Mouse (Mus musculus) E14TG2a.4 (cell line): ENCODE measurements around the gene Capns1.
"Not testable (repeated sequence)": the region's sequence is repeated elsewhere in the genome, so short reads cannot be mapped to it uniquely, and the experiment has no call there.

Experiments used
- H3K27me3 ChIP-seq: 2 replicates; pipeline ENCODE4 v1.6.1; 2014; ENCODE audit warnings: low read length, control low read depth; ENCODE audit not compliant: insufficient read depth
- H3K36me3 ChIP-seq: 2 replicates; pipeline ENCODE4 v1.6.1; 2014; ENCODE audit warnings: low read length, control low read depth; ENCODE audit not compliant: insufficient read depth
- H3K4me1 ChIP-seq: replicated peaks from 2 replicates; pipeline ENCODE4 v1.6.1; 2014; ENCODE audit warnings: low read depth, low read length, control low read depth
- H3K4me3 ChIP-seq: replicated peaks from 2 replicates; pipeline ENCODE4 v1.5.1; 2014; ENCODE audit warnings: mild to moderate bottlenecking, low read length
- H3K9me3 ChIP-seq: 2 replicates; pipeline ENCODE4 v1.6.1; 2014; ENCODE audit warnings: low read length, control low read depth
- CTCF ChIP-seq: conservative IDR thresholded peaks from 2 replicates; pipeline ENCODE4 v1.5.1; 2014; ENCODE audit warnings: low read length
- NANOG ChIP-seq: IDR thresholded peaks from 2 replicates; pipeline ENCODE4 v1.6.1; 2014; ENCODE audit warnings: borderline replicate concordance, low read length, mixed read lengths
- POU5F1 ChIP-seq: IDR thresholded peaks from 2 replicates; pipeline ENCODE4 v1.6.1; 2014; ENCODE audit warnings: low read length, borderline replicate concordance

The Capns1 gene

GRCm38 (mm10) chr7:30198481-30198971 is at the start of gene Capns1:
TSS of gene Capns1 (minus strand) at chr7:30198811.
- Histone ChIP-seq H3K27me3 (no peaks in the 10 kb centered on the region), H3K36me3 (peaks cover 10% of the 10 kb centered on the region), H3K9me3 (no peaks in the 10 kb centered on the region), H3K4me1 (peaks cover 77% of the 10 kb centered on the region), H3K4me3 (peak within 1 kb of the TSS; percentile 95)
- no peak for TF ChIP-seq POU5F1
- TF ChIP-seq NANOG: no peak
- peak; percentile 89 for TF ChIP-seq CTCF

DNA sequence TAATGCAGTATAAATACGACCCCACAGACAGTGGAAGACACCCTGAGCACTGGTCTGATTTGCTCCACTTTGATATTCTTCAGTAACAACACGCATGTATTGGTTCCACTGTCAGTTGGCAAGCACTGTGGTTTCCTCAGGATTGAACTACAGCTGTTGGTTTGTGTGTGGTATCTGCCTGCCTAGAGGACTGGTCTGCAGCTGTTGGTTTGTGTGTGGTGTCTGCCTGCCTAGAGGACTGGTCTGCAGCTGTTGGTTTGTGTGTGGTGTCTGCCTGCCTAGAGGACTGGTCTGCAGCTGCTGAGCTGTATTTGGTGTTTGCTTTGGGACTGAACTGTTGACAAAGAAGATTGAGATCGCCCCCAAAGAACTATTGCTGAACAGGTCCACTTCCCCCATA is 38.8 kb upstream of the Capns1 start:
- Histone ChIP-seq H3K4me1 (peaks cover 47% of the 10 kb centered on the region), H3K36me3 (peaks cover 63% of the 10 kb centered on the region)
- H3K4me3 ChIP-seq, H3K9me3 ChIP-seq, H3K27me3 ChIP-seq: not testable (repeated sequence)

DNA sequence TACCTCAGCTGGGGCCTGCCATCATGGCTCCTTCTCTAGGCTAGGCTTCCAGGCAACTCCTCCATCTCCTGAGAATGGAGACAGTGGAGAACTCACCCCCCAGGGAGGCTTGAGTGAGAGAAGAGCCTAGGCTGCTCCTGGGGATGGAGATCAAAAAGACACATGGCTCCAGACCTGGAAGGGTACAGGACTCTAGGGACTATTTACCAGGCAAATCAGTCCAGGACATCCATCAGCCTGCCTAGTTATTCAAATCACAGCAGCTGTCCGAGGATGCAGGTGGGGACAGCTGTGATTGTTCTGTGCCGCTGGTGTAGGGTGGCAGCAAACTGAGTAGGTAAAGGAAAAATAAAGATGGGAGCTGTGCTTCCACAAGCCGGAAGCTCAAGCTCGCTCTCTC is 37.0 kb upstream of the Capns1 start, which contains the start of gene Ovol3:
TSS of gene Ovol3 (minus strand) at position 101 of the 400 bp plus-strand sequence.
- no peaks in the 10 kb centered on the region for H3K27me3 ChIP-seq
- peaks cover 48% of the 10 kb centered on the region for H3K36me3 ChIP-seq
- no peaks in the 10 kb centered on the region for H3K9me3 ChIP-seq
- no peak within 1 kb of the TSS for H3K4me3 ChIP-seq
- peaks cover 54% of the 10 kb centered on the region for H3K4me1 ChIP-seq
- TF ChIP-seq CTCF: no peak
- no peak for TF ChIP-seq POU5F1
- no peak for TF ChIP-seq NANOG

DNA sequence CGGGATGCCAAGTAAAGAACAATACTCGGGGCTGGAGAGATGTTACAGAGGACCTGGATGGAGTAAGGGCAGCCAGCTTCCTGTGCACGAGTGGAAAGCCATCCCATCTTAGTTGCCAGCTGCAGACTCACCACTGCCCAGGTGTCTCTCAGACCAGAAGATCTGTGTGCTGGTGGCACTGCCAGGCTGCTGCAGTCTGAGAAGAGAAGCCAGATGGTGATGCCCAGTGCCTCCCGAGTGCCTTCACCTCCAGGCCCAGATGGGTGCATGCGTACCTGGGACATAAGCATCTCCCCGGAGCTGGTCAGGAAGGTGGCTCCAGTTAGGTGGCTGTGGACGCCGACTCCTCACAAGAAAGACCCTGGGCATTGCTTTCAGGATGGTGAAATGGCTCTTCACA is 36.5 kb upstream of the Capns1 start:
- Histone ChIP-seq H3K4me3 (no peak overlapping the region), H3K4me1 (peaks cover 58% of the 10 kb centered on the region), H3K36me3 (peaks cover 46% of the 10 kb centered on the region), H3K27me3 (no peaks in the 10 kb centered on the region), H3K9me3 (no peaks in the 10 kb centered on the region)
- TF ChIP-seq CTCF: no peak
- no peak for TF ChIP-seq POU5F1
- TF ChIP-seq NANOG: no peak

- no peaks in the 10 kb centered on the region for H3K27me3 ChIP-seq
- no peak overlapping the region; the same call in 1 of the 2 replicates for H3K4me3 ChIP-seq
- no peaks in the 10 kb centered on the region for H3K9me3 ChIP-seq
- H3K4me1 ChIP-seq: peaks cover 58% of the 10 kb centered on the region
- peaks cover 46% of the 10 kb centered on the region for H3K36me3 ChIP-seq
- no peak for TF ChIP-seq POU5F1
- no peak for TF ChIP-seq CTCF
Measured at GRCm38 (mm10) chr7:30234276-30234858, 35.8 kb upstream of the Capns1 start.

GRCm38 (mm10) chr7:30233387-30233786 is 34.8 kb upstream of the Capns1 start:
- H3K27me3 ChIP-seq: no peaks in the 10 kb centered on the region
- peaks cover 58% of the 10 kb centered on the region for H3K4me1 ChIP-seq
- no peaks in the 10 kb centered on the region for H3K9me3 ChIP-seq
- TF ChIP-seq CTCF: no peak
- no peak for TF ChIP-seq NANOG
- no peak for TF ChIP-seq POU5F1
- peaks cover 47% of the 10 kb centered on the region for H3K36me3 ChIP-seq
- H3K4me3 ChIP-seq: peak overlapping the region; percentile 96

- no peaks in the 10 kb centered on the region for H3K27me3 ChIP-seq
- no peaks in the 10 kb centered on the region for H3K9me3 ChIP-seq
- TF ChIP-seq NANOG (no peak), CTCF (peak; percentile 34; the same call in 1 of the 2 replicates), POU5F1 (no peak)
- peaks cover 54% of the 10 kb centered on the region for H3K36me3 ChIP-seq
- H3K4me1 ChIP-seq: peaks cover 61% of the 10 kb centered on the region
- peak overlapping the region; percentile 96 for H3K4me3 ChIP-seq
Measured at GRCm38 (mm10) chr7:30232631-30233148, 34.1 kb upstream of the Capns1 start.

- peaks cover 65% of the 10 kb centered on the region for H3K4me1 ChIP-seq
- TF ChIP-seq POU5F1 (no peak), NANOG (no peak), CTCF (no peak)
- no peaks in the 10 kb centered on the region for H3K9me3 ChIP-seq
- H3K36me3 ChIP-seq: peaks cover 62% of the 10 kb centered on the region
- H3K27me3 ChIP-seq: no peaks in the 10 kb centered on the region
- H3K4me3 ChIP-seq: peak within 1 kb of the TSS; percentile 96
Measured at GRCm38 (mm10) chr7:30231669-30232454, 33.3 kb upstream of the Capns1 start, which contains the start of the genes Polr2i and Tbcb. TSS of gene Polr2i (plus strand) at chr7:30231948. TSS of gene Tbcb (minus strand) at chr7:30232272.

DNA sequence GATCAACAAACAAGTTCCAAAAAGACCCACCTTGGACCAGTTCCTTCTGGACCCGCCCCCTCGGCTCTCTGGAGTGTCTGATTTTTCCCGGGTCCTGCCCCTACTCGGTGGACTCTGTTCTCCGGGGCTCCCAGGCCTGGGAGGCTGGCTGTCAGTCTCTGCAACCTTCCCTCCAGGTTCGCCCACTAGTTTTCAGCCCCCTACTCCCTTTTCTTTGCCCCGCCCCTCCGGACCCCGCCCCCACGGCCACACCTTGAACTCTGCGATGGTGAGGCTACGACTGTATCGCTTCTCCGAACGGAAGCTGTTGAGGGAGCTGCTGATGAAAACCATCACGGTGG is 32.7 kb upstream of the Capns1 start:
- TF ChIP-seq CTCF (no peak), NANOG (no peak), POU5F1 (no peak)

More for the DNA sequence above, 32.7 kb upstream of the Capns1 start:
- H3K9me3 ChIP-seq: no peaks in the 10 kb centered on the region
- peaks cover 68% of the 10 kb centered on the region for H3K36me3 ChIP-seq
- no peaks in the 10 kb centered on the region for H3K27me3 ChIP-seq
- H3K4me1 ChIP-seq: peaks cover 64% of the 10 kb centered on the region
- peak overlapping the region; percentile 96 for H3K4me3 ChIP-seq
